Mouse (Mus musculus): ENCODE data around the gene Barhl1. TPM values are rescaled to one million over a fixed set of nuclear protein-coding genes. Genes with fewer than 3 reads are reported as not detected.

Gene Barhl1
- polyA plus RNA-seq, 1 experiment from 2014 or later, result 7.5 TPM

- Histone ChIP-seq H3K9me3 (no peaks in the 10 kb centered on the region), H3K27me3 (peaks cover 100% of the 10 kb centered on the region), H3K36me3 (peaks cover 8% of the 10 kb centered on the region; the same call in 1 of the 2 replicates), H3K4me1 (replicated peaks) (peaks cover 45% of the 10 kb centered on the region), H3K4me2 (peak overlapping the region; percentile 18; the same call in 1 of the 2 replicates), H3K27ac (replicated peaks) (no peak overlapping the region), H3K9ac (no peak overlapping the region), H3K4me3 (peak overlapping the region; percentile 5; the same call in 1 of the 2 replicates)
- ATAC-seq (ENCODE audit: low read depth), result no peak
- 3% methylated on average over 25 of the region's 25 CpGs for WGBS
These were observed 6.4 kb downstream of the Barhl1 start for GRCm38 (mm10) chr2:28909818-28910710.

- Histone ChIP-seq H3K9ac (no peak overlapping the region), H3K36me3 (peaks cover 14% of the 10 kb centered on the region), H3K27ac (replicated peaks) (no peak overlapping the region), H3K4me3 (peak overlapping the region; percentile 21), H3K4me1 (replicated peaks) (peaks cover 45% of the 10 kb centered on the region), H3K27me3 (peaks cover 100% of the 10 kb centered on the region), H3K4me2 (peak overlapping the region; percentile 43), H3K9me3 (no peaks in the 10 kb centered on the region)
- ATAC-seq (ENCODE audit: low read depth), result peak; percentile 36
- 1% methylated on average over 41 of the region's 41 CpGs for WGBS
These were observed 7.2 kb downstream of the Barhl1 start for GRCm38 (mm10) chr2:28909186-28909817.

GRCm38 (mm10) chr2:28908389-28909153 is 7.9 kb downstream of the Barhl1 start:
- peaks cover 15% of the 10 kb centered on the region for H3K36me3 ChIP-seq
- peak overlapping the region; percentile 43 for H3K4me2 ChIP-seq
- H3K9me3 ChIP-seq, result no peaks in the 10 kb centered on the region
- peaks cover 45% of the 10 kb centered on the region for H3K4me1 ChIP-seq (replicated peaks)
- peak; percentile 60; the same call in 1 of the 2 replicates for ATAC-seq (ENCODE audit: low read depth)
- H3K4me3 ChIP-seq, result peak overlapping the region; percentile 21
- H3K27ac ChIP-seq (replicated peaks), result peak overlapping the region; percentile 10; the same call in 1 of the 2 replicates
- under 1% methylated on average over 39 of the region's 39 CpGs for WGBS
- peaks cover 99% of the 10 kb centered on the region for H3K27me3 ChIP-seq
- H3K9ac ChIP-seq, result peak overlapping the region; percentile 49

GRCm38 (mm10) chr2:28907691-28908388 is 8.6 kb downstream of the Barhl1 start:
- ATAC-seq (ENCODE audit: low read depth), result no peak
- Histone ChIP-seq H3K4me1 (replicated peaks) (peaks cover 45% of the 10 kb centered on the region), H3K4me3 (peak overlapping the region; percentile 15; the same call in 1 of the 2 replicates), H3K4me2 (peak overlapping the region; percentile 43), H3K9me3 (no peaks in the 10 kb centered on the region), H3K27ac (replicated peaks) (no peak overlapping the region), H3K27me3 (peaks cover 97% of the 10 kb centered on the region), H3K36me3 (peaks cover 15% of the 10 kb centered on the region), H3K9ac (peak overlapping the region; percentile 49)
- WGBS, result 1% methylated on average over 10 of the region's 10 CpGs

- Histone ChIP-seq H3K4me2 (no peak overlapping the region), H3K36me3 (peaks cover 22% of the 10 kb centered on the region), H3K27ac (replicated peaks) (no peak overlapping the region), H3K4me1 (replicated peaks) (peaks cover 27% of the 10 kb centered on the region), H3K4me3 (no peak overlapping the region), H3K9me3 (no peaks in the 10 kb centered on the region), H3K27me3 (peaks cover 84% of the 10 kb centered on the region), H3K9ac (no peak overlapping the region)
- no peak for ATAC-seq (ENCODE audit: low read depth)
- WGBS, result 32% methylated on average over 4 of the region's 4 CpGs
These were observed 10.9 kb downstream of the Barhl1 start for GRCm38 (mm10) chr2:28905561-28905960.

- Histone ChIP-seq H3K4me3 (no peak overlapping the region), H3K9me3 (no peaks in the 10 kb centered on the region), H3K4me1 (replicated peaks) (peaks cover 27% of the 10 kb centered on the region), H3K4me2 (no peak overlapping the region), H3K27me3 (peaks cover 76% of the 10 kb centered on the region), H3K9ac (no peak overlapping the region), H3K27ac (replicated peaks) (no peak overlapping the region), H3K36me3 (peaks cover 30% of the 10 kb centered on the region)
- ATAC-seq (ENCODE audit: low read depth), result no peak
- 69% methylated on average over 9 of the region's 9 CpGs for WGBS
These were observed 11.7 kb downstream of the Barhl1 start for GRCm38 (mm10) chr2:28904786-28905185.

- peaks cover 18% of the 10 kb centered on the region for H3K4me1 ChIP-seq (replicated peaks)
- peaks cover 36% of the 10 kb centered on the region for H3K36me3 ChIP-seq
- no peak for ATAC-seq (ENCODE audit: low read depth)
- H3K9ac ChIP-seq, result no peak overlapping the region
- H3K27me3 ChIP-seq, result peaks cover 67% of the 10 kb centered on the region
- H3K4me3 ChIP-seq, result no peak overlapping the region
- H3K4me2 ChIP-seq, result no peak overlapping the region
- H3K9me3 ChIP-seq, result no peaks in the 10 kb centered on the region
- no peak overlapping the region for H3K27ac ChIP-seq (replicated peaks)
- WGBS, result 82% methylated on average over 5 of the region's 5 CpGs
These were observed 12.6 kb downstream of the Barhl1 start for GRCm38 (mm10) chr2:28903871-28904270.

GRCm38 (mm10) chr2:28902291-28902690 is 14.2 kb downstream of the Barhl1 start:
- no peak for ATAC-seq (ENCODE audit: low read depth)
- H3K27me3 ChIP-seq, result peaks cover 51% of the 10 kb centered on the region
- H3K4me1 ChIP-seq (replicated peaks), result 0 out of 2 replicates have a peak, but pooled peaks cover 3% of the 10 kb centered on the region
- no peak overlapping the region for H3K27ac ChIP-seq (replicated peaks)
- H3K36me3 ChIP-seq, result peaks cover 48% of the 10 kb centered on the region
- H3K4me3 ChIP-seq, result no peak overlapping the region
- H3K4me2 ChIP-seq, result no peak overlapping the region
- 84% methylated on average over 8 of the region's 8 CpGs for WGBS
- H3K9ac ChIP-seq, result no peak overlapping the region
- no peaks in the 10 kb centered on the region for H3K9me3 ChIP-seq

GRCm38 (mm10) chr2:28897340-28897899 is 19.0 kb downstream of the Barhl1 start:
- H3K4me1 ChIP-seq (replicated peaks), result no peaks in the 10 kb centered on the region
- H3K9ac ChIP-seq, result no peak overlapping the region
- H3K4me2 ChIP-seq, result no peak overlapping the region
- H3K9me3 ChIP-seq, result no peaks in the 10 kb centered on the region
- peaks cover 78% of the 10 kb centered on the region for H3K36me3 ChIP-seq
- 0 out of 2 replicates have a peak, but pooled peaks cover 5% of the 10 kb centered on the region for H3K27me3 ChIP-seq
- H3K27ac ChIP-seq (replicated peaks), result no peak overlapping the region
- ATAC-seq (ENCODE audit: low read depth), result no peak
- no peak overlapping the region for H3K4me3 ChIP-seq
- 88% methylated on average over 4 of the region's 4 CpGs for WGBS

GRCm38 (mm10) chr2:28895876-28896275 is 20.6 kb downstream of the Barhl1 start:
- WGBS, result 90% methylated on average over 7 of the region's 7 CpGs
- H3K27me3 ChIP-seq, result no peaks in the 10 kb centered on the region
- no peak for ATAC-seq (ENCODE audit: low read depth)
- no peak overlapping the region for H3K27ac ChIP-seq (replicated peaks)
- no peak overlapping the region for H3K9ac ChIP-seq
- no peak overlapping the region for H3K4me3 ChIP-seq
- no peaks in the 10 kb centered on the region for H3K9me3 ChIP-seq
- no peak overlapping the region for H3K4me2 ChIP-seq
- H3K36me3 ChIP-seq, result peaks cover 79% of the 10 kb centered on the region
- H3K4me1 ChIP-seq (replicated peaks), result no peaks in the 10 kb centered on the region

- Histone ChIP-seq H3K27ac (replicated peaks) (no peak overlapping the region), H3K4me3 (no peak overlapping the region), H3K4me1 (replicated peaks) (no peaks in the 10 kb centered on the region), H3K4me2 (no peak overlapping the region), H3K9ac (no peak overlapping the region), H3K36me3 (peaks cover 74% of the 10 kb centered on the region), H3K27me3 (no peaks in the 10 kb centered on the region), H3K9me3 (no peaks in the 10 kb centered on the region)
- WGBS, result 40% methylated on average over 6 of the region's 6 CpGs
- no peak for ATAC-seq (ENCODE audit: low read depth)
These were observed 22.9 kb downstream of the Barhl1 start for GRCm38 (mm10) chr2:28893526-28893925.

Measured in neural tube, embryonic 13.5 days (tissue).